Mouse (Mus musculus): ENCODE measurements around the gene Lenep.

GRCm38 (mm10) chr3:89377831-89378230 lies 24.8 kb downstream of the Lenep start:
- TF ChIP-seq POLR2A (IDR thresholded peaks at IDR 0.05; ENCODE audit: extremely low read depth, insufficient read depth, low read length), result no peak
- TF ChIP-seq CTCF (IDR thresholded peaks at IDR 0.05; ENCODE audit: low read depth, low read length), result no peak

Measured in liver, adult 2 months (tissue).